11 mouse cellular contexts compared by ENCODE assay signal in genomic region chr9:96978147-96978782, GRCm38 (mm10). TPM values are rescaled to one million over a fixed set of nuclear protein-coding genes. Genes with fewer than 3 reads are reported as not detected.
DNase-seq lines count a peak whose midpoint lies in the region; ATAC-seq lines count a peak whose summit lies in the region.
"Had no signal": no experiment of that assay in that cellular context is flagged by ENCODE, and none has a peak within 500 bp of the region (broad histone marks: within the 10 kb centered on the region; RNA-seq: fewer than 3 reads in every experiment).

No protein-coding gene starts in this region.

- H3K4me3 ChIP-seq in neural tube, embryonic 11.5 days (ENCODE audit: low read depth, low read length) = no peak overlapping the region
- H3K4me3 ChIP-seq in hindbrain, embryonic 12.5 days = no peak overlapping the region
- H3K4me3 ChIP-seq in midbrain, embryonic 11.5 days (ENCODE audit: low read depth, low read length) = no peak overlapping the region
- H3K4me3 ChIP-seq: liver, embryonic 12.5 days had no signal

- no peaks in the 10 kb centered on the region for H3K27me3 ChIP-seq in neural tube, embryonic 11.5 days (ENCODE audit: control insufficient read depth, insufficient read depth, low read length)
- H3K27me3 ChIP-seq in hindbrain, embryonic 12.5 days = 0 out of 2 replicates have a peak, but pooled peaks cover 3% of the 10 kb centered on the region
- no peaks in the 10 kb centered on the region for H3K27me3 ChIP-seq in midbrain, embryonic 11.5 days (ENCODE audit: control insufficient read depth, insufficient read depth, low read length)
- H3K27me3 ChIP-seq: liver, embryonic 12.5 days had no signal

- DNase-seq in neural tube, embryonic 11.5 days (ENCODE audit: low spot score) = peak; percentile 63
- DNase-seq in neural tube, embryonic 10.5 days (ENCODE audit: extremely low spot score, low spot score) = no peak
- DNase-seq in midbrain, embryonic 11.5 days (ENCODE audit: low spot score, missing footprints) = peak; percentile 89
- DNase-seq in layer of hippocampus, adult 18-20 months (ENCODE audit: low spot score in 2 of 2) = no peak
- DNase-seq in testis, postnatal 14 days (ENCODE audit: low spot score) = no peak
- DNase-seq: adrenal gland, adult 8-10 months; lung, postnatal 10 days; thymus, postnatal 14 days had no signal

- peak overlapping the region; percentile 94 for H3K27ac ChIP-seq in neural tube, embryonic 11.5 days (ENCODE audit: low read depth, low read length)
- peak overlapping the region; percentile 13; the same call in 1 of the 2 replicates for H3K27ac ChIP-seq in hindbrain, embryonic 12.5 days
- H3K27ac ChIP-seq in midbrain, embryonic 11.5 days (ENCODE audit: low read depth, low read length) = peak overlapping the region; percentile 60
- H3K27ac ChIP-seq: liver, embryonic 12.5 days had no signal

- WGBS in neural tube, embryonic 11.5 days = 29% methylated on average over 10 of the region's 10 CpGs
- 39% methylated on average over 10 of the region's 10 CpGs for WGBS in hindbrain, embryonic 12.5 days
- WGBS in midbrain, embryonic 11.5 days = 48% methylated on average over 10 of the region's 10 CpGs

- H3K9ac ChIP-seq in neural tube, embryonic 11.5 days (ENCODE audit: low read length) = no peak overlapping the region
- H3K9ac ChIP-seq in hindbrain, embryonic 12.5 days = no peak overlapping the region
- H3K9ac ChIP-seq in midbrain, embryonic 11.5 days (ENCODE audit: low read length) = no peak overlapping the region; the same call in 1 of the 2 replicates
- H3K9ac ChIP-seq: liver, embryonic 12.5 days had no signal

- H3K4me1 ChIP-seq in neural tube, embryonic 11.5 days (ENCODE audit: control insufficient read depth, insufficient read depth, low read length) = peaks cover 65% of the 10 kb centered on the region
- H3K4me1 ChIP-seq in hindbrain, embryonic 12.5 days = peaks cover 66% of the 10 kb centered on the region
- H3K4me1 ChIP-seq in midbrain, embryonic 11.5 days (ENCODE audit: control insufficient read depth, insufficient read depth, low read length) = peaks cover 68% of the 10 kb centered on the region

- no peak overlapping the region; the same call in 1 of the 2 replicates for H3K4me2 ChIP-seq in neural tube, embryonic 11.5 days (ENCODE audit: low read depth)
- no peak overlapping the region for H3K4me2 ChIP-seq in hindbrain, embryonic 12.5 days (replicated peaks)
- no peak overlapping the region; the same call in 1 of the 2 replicates for H3K4me2 ChIP-seq in midbrain, embryonic 11.5 days
- H3K4me2 ChIP-seq: liver, embryonic 12.5 days had no signal

- ATAC-seq in neural tube, embryonic 11.5 days (ENCODE audit: insufficient read depth, low FRiP score, low TSS enrichment) = no peak
- no peak for ATAC-seq in hindbrain, embryonic 12.5 days (ENCODE audit: low FRiP score)
- no peak for ATAC-seq in midbrain, embryonic 11.5 days (ENCODE audit: low FRiP score)
- ATAC-seq in erythroid progenitor cell, adult 5-6 weeks (replicated peaks; ENCODE audit: low FRiP score, poor library complexity, severe bottlenecking) = no peak
- ATAC-seq: liver, embryonic 12.5 days had no signal

- H3K9me3 ChIP-seq in neural tube, embryonic 11.5 days (ENCODE audit: control insufficient read depth, low read length) = no peaks in the 10 kb centered on the region
- no peaks in the 10 kb centered on the region for H3K9me3 ChIP-seq in hindbrain, embryonic 12.5 days (replicated peaks)
- no peaks in the 10 kb centered on the region for H3K9me3 ChIP-seq in midbrain, embryonic 11.5 days (ENCODE audit: control insufficient read depth, low read length)
- H3K9me3 ChIP-seq: liver, embryonic 12.5 days had no signal

- no peaks in the 10 kb centered on the region for H3K36me3 ChIP-seq in neural tube, embryonic 11.5 days (ENCODE audit: control insufficient read depth, insufficient read depth, low read length)
- no peaks in the 10 kb centered on the region for H3K36me3 ChIP-seq in hindbrain, embryonic 12.5 days
- H3K36me3 ChIP-seq in midbrain, embryonic 11.5 days (ENCODE audit: control insufficient read depth, insufficient read depth, low read length) = no peaks in the 10 kb centered on the region
- H3K36me3 ChIP-seq: liver, embryonic 12.5 days had no signal

RNA-seq across cellular contexts. Expression of gene Spsb4, which starts 40.4 kb away (rescaled TPM):
- 115 and 125 TPM in 2 replicates for polyA plus RNA-seq in neural tube, embryonic 11.5 days (2014; fragmentation: Nextera tagmentation; extraction: Ambion mirVana)
- polyA plus RNA-seq in hindbrain, embryonic 12.5 days (2016; fragmentation: Nextera tagmentation; extraction: Ambion mirVana) = 88.2 and 89.2 TPM in 2 replicates
- 107 and 115 TPM in 2 replicates for polyA plus RNA-seq in midbrain, embryonic 11.5 days (2014; fragmentation: Nextera tagmentation; extraction: Ambion mirVana)
- 3.4 TPM in 1 of 2 replicates, not detected in the other for total RNA-seq in erythroid progenitor cell, adult 5-6 weeks (2015; ENCODE audit: low replicate concordance)
- total RNA-seq in erythroid progenitor cell, adult 5-6 weeks (2017; ENCODE audit: low replicate concordance) = not detected in 2 replicates
- total RNA-seq in layer of hippocampus, adult 18-20 months (2021) = 1 to 10 TPM; 4.8 to 5.0 TPM

Comparison
In these comparisons a context has a peak if more than half of its experiments do, and no peak if none do; other contexts are left out.
1. DNase-seq: peak in neural tube, embryonic 11.5 days (single experiment) and midbrain, embryonic 11.5 days (single experiment); none in neural tube, embryonic 10.5 days (single experiment), layer of hippocampus, adult 18-20 months (0 of 2) and testis, postnatal 14 days (single experiment).
2. H3K27ac ChIP-seq: peak in every context shown above with its lines; median percentile 94 in neural tube, embryonic 11.5 days; 60 in midbrain, embryonic 11.5 days; 13 in hindbrain, embryonic 12.5 days.